Mouse (Mus musculus) spleen, adult 12 weeks (tissue): Measurements from ENCODE around the gene Hoxa13.

Source experiments
- DNase-seq: peaks from one replicate; pipeline ENCODE4 v3.0.0; 2022; ENCODE audit warnings: low spot score

The Hoxa13 gene

GRCm38 (mm10) chr6:52221337-52221992, 39.2 kb downstream of the Hoxa13 start, which contains the start of gene Hoxa7:
TSS of gene Hoxa7 (minus strand) at chr6:52221854.
- peak; percentile 63 for DNase-seq

GRCm38 (mm10) chr6:52220865-52221310, 39.8 kb downstream of the Hoxa13 start:
- DNase-seq = no peak

DNA sequence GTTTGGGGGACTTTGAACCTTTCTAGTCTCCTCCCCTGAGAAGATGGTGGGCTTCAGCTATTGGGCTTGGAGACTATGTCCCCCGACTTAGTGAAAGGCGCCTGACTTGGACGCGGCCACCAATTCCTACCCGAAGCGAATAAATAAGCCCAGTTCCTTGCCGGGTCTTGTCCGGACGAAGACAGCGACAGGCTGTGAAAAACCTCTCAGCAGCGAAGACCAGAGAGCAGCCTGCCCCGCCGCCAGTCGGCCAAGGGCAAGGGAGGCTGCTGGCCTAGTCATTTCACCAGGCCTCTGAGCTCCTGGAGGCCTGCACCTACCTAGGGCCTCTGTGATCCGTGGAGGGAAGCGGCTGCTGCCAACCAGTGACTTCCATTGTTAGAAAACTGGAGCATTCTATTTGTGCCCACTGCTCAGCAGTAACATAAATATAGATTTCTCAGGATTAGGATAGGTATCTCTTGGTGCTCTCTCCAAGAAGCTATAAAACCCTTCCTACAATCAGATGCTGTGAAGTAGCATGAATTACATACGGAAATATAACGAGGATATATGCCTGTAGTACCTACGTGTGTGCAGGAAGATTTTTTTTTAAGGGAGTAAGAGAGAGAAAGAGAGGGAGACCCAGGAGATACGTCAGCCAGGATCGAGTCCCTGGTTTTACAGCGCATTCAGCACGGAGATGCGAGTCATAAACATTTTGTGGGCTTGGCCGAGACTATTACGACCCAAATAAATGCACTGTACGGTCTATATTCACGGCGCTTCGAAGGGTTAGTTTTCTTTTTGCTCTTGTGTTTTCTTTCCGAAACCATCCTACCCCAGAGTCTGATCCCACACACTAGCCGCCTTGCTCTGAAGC, 40.4 kb downstream of the Hoxa13 start:
- no peak for DNase-seq

GRCm38 (mm10) chr6:52219234-52219942, 41.3 kb downstream of the Hoxa13 start:
- DNase-seq = no peak

- no peak for DNase-seq
Measured at GRCm38 (mm10) chr6:52218643-52219215, 42.0 kb downstream of the Hoxa13 start.

DNA sequence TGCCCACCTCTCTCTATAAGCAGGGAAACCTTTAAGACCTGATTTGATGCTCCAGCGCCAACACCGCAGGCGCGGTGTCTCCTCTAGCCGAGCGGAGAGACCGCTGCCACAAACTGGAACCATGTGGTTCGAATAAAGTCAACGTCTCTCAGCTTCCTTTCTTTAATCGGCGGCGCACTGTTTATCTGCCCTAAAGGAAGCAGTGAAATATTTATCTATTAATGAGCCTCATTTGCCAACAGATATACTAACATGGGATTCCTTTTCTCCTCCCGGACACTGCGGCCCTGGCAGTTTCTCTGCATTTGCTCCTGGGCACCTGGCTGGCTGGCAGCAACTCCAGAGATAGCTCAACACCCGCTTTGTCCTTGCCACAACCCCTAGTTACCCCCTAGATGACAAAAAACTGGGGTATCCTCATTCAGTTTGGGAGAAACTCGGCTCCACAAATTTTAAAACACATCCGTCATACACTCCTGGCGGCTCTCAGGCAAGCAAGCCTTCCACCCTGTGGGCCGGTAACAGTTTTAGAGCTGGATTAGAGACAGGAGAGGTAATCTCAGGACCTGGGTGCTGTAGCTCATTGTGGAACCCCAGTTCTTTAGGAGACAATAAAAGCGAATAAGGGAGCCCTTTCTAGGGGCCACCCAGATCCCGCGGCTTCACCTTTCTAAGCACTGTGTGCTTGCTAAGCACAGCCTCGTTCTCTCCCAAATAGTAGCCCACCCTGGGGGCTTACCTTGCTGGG, 42.6 kb downstream of the Hoxa13 start:
- no peak for DNase-seq

DNA sequence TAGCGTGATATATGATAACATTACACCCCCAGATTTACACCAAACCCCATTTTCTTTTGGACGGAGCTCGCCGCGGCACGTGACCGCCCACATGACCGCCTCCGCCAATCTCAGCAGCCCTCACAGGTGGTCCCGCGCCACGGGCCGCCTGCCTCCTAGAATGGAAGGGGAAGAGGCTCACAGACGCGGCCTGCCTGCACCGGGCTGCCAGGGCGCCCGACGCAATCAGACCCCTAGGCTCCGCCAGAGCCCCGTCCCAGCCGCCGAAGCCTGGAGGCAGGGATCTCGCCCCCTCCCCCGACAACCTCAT, 43.3 kb downstream of the Hoxa13 start:
- DNase-seq = no peak

- no peak for DNase-seq
Measured at GRCm38 (mm10) chr6:52216691-52217458, 43.8 kb downstream of the Hoxa13 start.

GRCm38 (mm10) chr6:52215771-52216535, 44.7 kb downstream of the Hoxa13 start:
- DNase-seq = no peak

DNA sequence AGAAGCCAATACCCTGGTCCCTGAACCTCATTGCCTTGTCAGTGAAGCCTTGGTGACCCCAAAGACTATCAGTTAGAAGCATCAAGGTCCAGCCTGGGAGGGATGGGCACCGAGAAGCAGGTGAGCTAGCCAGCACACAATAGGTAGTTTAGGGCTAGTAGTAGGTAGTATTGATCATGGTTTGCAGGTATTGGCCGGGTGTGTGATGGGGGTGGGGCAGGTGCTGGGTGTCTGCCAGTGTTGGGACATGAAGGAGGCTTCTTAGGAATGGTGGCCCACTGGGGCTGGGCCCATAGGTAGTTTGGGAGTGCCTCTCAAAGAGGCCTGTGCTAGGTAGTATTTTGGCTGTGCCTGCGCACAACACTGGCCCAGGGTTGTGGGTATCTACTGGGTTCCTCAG, 45.6 kb downstream of the Hoxa13 start:
- DNase-seq = no peak

DNA sequence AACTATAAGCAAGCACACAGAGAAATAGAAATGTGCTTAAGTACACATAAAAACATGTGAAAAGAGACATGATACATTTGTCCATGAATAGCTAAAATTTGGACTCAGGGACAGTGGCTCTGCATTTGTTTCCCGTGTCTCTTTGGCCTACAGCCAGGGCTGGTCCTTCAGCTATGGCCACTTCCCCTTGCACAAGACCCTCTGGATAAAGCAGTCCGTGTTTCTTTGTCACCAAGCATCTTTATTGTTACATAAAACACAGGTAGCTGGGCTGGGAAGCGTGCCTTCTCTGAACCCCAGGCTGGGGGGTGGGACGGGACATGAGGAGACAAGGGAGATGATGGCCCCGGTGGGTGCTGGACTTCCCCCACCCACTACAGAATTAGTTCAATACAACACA, 46.4 kb downstream of the Hoxa13 start:
- no peak for DNase-seq

- no peak for DNase-seq
Measured at GRCm38 (mm10) chr6:52213119-52213986, 47.3 kb downstream of the Hoxa13 start, which contains the start of the genes Hoxa3 and Gm28308. TSS of gene Hoxa3 (minus strand) at chr6:52213336. TSS of gene Gm28308 (minus strand) at chr6:52213339.

DNA sequence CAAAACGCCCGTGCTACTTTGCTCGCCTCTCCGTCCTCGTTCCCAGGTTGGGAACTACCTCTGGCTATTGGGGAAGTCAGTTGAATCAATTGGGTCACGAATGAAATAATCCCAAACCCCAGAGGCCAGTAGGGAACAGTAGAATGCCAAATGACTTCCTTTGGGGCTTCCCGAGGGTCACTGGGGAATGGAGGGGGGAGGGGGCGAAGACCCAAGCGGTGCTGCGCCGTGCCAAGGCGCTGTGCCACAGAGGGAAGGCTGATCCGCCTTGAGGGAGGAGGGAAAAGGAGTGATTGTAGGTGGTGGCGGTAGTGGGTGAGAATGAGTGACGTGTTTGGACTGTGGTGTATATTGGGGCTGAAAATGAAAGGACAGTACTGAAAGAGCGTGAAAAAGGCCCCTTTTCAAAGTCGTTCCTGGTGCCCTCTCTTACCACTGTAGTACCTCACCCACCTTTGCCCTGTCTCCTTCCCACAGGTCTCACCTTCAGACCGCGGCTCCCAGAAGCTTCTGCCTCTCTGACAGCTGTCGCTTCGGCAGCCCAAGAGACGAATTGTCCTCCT, 48.0 kb downstream of the Hoxa13 start:
- no peak for DNase-seq

DNA sequence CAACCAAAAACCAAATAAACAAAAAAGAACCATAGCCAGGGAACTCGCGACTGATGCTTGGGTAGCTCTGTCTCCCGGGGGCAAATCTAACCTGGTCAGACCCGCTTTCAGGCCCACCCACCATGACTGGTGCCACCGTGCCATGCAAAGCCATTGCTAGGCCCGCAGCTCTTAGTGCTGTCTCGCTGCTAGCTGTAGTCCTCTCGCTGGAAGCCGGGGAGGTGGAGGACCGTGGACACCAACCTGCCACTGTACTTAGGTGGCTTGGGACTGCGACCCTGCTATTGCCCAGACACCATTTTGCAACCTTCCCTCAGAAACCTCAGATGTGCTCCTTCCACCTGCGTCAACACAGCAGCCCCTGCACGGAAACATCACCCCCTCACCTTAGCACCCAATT, 48.7 kb downstream of the Hoxa13 start:
- DNase-seq = no peak

- peak; percentile 50 for DNase-seq
Measured at GRCm38 (mm10) chr6:52211170-52211935, 49.3 kb downstream of the Hoxa13 start.

DNA sequence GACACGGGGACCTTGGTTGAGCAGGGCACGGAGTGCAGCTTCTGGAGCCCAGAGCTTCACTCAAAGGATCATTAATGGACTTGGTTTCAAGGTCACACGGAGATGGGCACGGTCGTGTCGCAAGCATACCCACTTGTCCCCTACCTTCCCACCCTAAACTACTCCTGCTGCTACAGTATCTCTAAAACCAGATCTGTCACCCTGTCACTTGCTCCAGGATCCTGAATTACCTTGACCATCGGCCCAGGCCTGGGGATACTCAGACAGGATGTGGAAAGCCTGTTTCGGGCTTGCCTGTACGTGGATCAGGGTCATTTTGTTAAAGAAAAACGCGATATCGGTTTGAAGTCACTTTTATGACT, 51.0 kb downstream of the Hoxa13 start:
- DNase-seq = no peak

DNA sequence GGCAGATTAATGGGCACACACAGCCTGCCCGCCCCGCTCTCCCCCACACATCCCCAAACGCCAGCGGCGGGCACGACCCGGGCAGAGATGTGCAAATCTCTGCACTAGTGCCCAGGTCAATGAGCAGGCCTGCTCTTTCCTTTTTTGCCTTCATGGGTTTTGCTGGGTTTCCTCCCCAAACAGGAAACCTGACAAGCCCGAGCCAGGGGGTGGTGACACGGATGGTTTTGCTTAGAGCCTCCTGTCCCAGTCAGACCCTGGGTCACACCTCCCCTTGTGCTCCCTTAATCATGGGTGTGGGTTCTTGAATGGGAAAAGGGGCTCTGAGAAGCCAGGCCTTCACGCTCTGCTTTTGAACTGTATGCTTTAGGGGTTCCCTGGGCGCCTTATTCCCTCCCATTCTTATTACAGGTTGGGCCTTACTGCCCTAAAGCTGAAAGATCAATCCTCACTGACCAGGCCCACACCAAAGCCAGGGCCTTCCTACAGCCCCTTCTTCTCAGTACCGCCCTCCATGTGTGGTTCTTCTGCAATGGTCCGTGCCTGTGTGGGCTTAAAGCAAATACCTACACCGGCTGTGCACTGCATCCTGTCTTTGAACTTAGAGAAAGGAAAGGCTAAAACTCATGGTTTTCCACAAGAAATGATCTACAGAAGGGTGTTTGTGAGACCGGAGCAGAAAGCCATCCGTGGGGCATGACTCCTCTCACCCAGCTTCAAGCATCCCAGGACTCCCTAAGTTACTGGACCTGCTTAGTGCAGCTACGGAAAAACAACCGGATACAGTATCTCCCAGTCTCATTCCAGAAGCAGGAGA, 51.6 kb downstream of the Hoxa13 start:
- no peak for DNase-seq
